Mouse (Mus musculus): ENCODE measurements around the gene BC100530. TPM values are rescaled to one million over a fixed set of nuclear protein-coding genes. Genes with fewer than 3 reads are reported as not detected.
"Not testable (repeated sequence)": the region's sequence is repeated elsewhere in the genome, so short reads cannot be mapped to it uniquely, and the experiment has no call there.

The BC100530 gene
- polyA plus RNA-seq (2015; fragmentation: Nextera tagmentation; extraction: Ambion mirVana), result 0.63 TPM in 1 of 2 replicates, not detected in the other

DNA sequence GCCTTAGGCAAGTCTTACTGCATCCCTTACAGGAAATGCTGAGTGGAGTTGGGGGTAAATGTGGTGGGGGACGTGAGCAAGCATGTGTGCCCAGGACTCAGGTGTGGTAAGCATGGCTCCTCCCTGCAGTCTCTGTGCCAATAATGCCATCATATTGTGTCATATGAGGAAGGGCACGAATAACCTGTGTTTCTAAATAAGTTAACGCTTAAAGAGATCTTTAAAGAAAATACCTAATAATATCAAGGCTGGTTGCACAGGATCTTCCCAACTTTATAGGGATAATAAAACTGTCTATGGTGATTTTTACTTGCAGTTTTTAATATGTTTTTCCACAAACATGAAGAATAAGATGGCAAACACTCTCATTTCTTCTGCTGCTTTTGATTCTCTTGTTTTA, at the start of gene BC100530:
Gene BC100530 (minus strand): TSS at position 101 of the 400 bp plus-strand sequence.
- H3K4me3 ChIP-seq; H3K9me3 ChIP-seq (replicated peaks); H3K4me2 ChIP-seq; H3K27me3 ChIP-seq; H3K9ac ChIP-seq; H3K4me1 ChIP-seq; H3K36me3 ChIP-seq (ENCODE audit: poor library complexity, severe bottlenecking); H3K27ac ChIP-seq; ATAC-seq: not testable (repeated sequence)
- WGBS, result 92% methylated on average over 3 of the region's 3 CpGs

DNA sequence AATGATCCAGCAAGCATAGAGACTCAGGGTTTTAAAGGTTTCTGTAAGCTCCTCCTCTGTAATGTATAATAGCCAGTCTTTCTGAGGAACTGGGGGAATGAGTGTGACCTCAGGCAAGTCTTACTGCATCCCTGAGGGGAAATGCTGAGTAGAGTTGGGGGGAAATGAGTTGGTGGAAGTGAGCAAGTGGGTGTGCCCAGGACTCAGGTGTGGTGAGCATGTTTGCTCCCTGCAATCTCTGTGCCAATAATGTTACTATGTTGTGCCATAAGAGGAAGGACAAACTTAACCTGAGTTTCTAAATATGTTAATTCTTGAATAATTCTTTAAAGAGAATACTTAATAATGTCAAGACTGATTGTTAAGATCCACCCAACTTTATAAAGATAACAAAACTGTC, 40.8 kb upstream of the BC100530 start, which contains the start of gene Stfa2:
Gene Stfa2 (minus strand): TSS at position 101 of the 400 bp plus-strand sequence.
- no peaks in the 10 kb centered on the region for H3K36me3 ChIP-seq (ENCODE audit: poor library complexity, severe bottlenecking)
- H3K9ac ChIP-seq, result no peak within 1 kb of the TSS
- no peaks in the 10 kb centered on the region for H3K27me3 ChIP-seq
- no peaks in the 10 kb centered on the region for H3K4me1 ChIP-seq
- no peak within 1 kb of the TSS for H3K4me2 ChIP-seq
- no peak for ATAC-seq
- H3K27ac ChIP-seq, result no peak within 1 kb of the TSS
- H3K9me3 ChIP-seq (replicated peaks), result no peaks in the 10 kb centered on the region
- H3K4me3 ChIP-seq, result no peak within 1 kb of the TSS

- no peaks in the 10 kb centered on the region for H3K4me1 ChIP-seq
- H3K4me3 ChIP-seq, result no peak overlapping the region
- 28% methylated on average over 4 of the region's 4 CpGs for WGBS
- no peaks in the 10 kb centered on the region for H3K27me3 ChIP-seq
- no peak overlapping the region for H3K4me2 ChIP-seq
- H3K27ac ChIP-seq, result no peak overlapping the region
- H3K9ac ChIP-seq, result no peak overlapping the region
- H3K9me3 ChIP-seq (replicated peaks), result no peaks in the 10 kb centered on the region
- H3K36me3 ChIP-seq (ENCODE audit: poor library complexity, severe bottlenecking), result no peaks in the 10 kb centered on the region
- no peak for ATAC-seq
Observed at GRCm38 (mm10) chr16:36389060-36389459, 21.5 kb upstream of the BC100530 start.

DNA sequence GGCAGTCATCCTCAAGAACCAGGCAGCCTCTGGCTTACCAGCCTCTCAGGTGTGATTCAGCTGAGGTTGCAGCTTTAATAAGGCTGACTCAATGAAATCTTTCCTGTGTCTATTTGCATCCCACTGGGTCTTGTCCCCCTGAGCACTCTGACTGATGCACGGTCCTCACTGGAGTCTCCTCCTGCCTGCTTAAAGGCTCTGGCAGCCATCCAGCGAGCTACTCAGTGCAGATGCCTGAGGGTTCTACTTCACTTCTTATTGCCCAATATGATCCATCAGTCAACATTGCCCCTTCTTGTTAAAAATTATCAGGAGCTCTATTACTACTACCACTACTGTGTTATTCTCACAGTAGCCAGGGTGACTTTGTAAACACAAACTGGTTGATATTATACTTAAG, 30.4 kb downstream of the BC100530 start:
- no peaks in the 10 kb centered on the region for H3K4me1 ChIP-seq
- no peaks in the 10 kb centered on the region for H3K36me3 ChIP-seq (ENCODE audit: poor library complexity, severe bottlenecking)
- H3K4me2 ChIP-seq, result no peak overlapping the region
- no peak for ATAC-seq
- H3K4me3 ChIP-seq, result no peak overlapping the region
- H3K9ac ChIP-seq, result no peak overlapping the region
- 67% methylated on average over 2 of the region's 2 CpGs for WGBS
- no peak overlapping the region for H3K27ac ChIP-seq
- H3K27me3 ChIP-seq, result no peaks in the 10 kb centered on the region
- no peaks in the 10 kb centered on the region for H3K9me3 ChIP-seq (replicated peaks)

GRCm38 (mm10) chr16:36334232-36334631, 33.3 kb downstream of the BC100530 start, which contains the start of gene BC117090:
Gene BC117090, minus strand, starts transcription at chr16:36334332.
- H3K4me2 ChIP-seq, result no peak within 1 kb of the TSS
- no peak for ATAC-seq
- no peak within 1 kb of the TSS for H3K27ac ChIP-seq
- no peak within 1 kb of the TSS for H3K4me3 ChIP-seq
- H3K36me3 ChIP-seq (ENCODE audit: poor library complexity, severe bottlenecking), result no peaks in the 10 kb centered on the region
- no peak within 1 kb of the TSS for H3K9ac ChIP-seq
- 85% methylated on average over 3 of the region's 3 CpGs for WGBS
- H3K9me3 ChIP-seq (replicated peaks), result no peaks in the 10 kb centered on the region
- no peaks in the 10 kb centered on the region for H3K27me3 ChIP-seq
- no peaks in the 10 kb centered on the region for H3K4me1 ChIP-seq

DNA sequence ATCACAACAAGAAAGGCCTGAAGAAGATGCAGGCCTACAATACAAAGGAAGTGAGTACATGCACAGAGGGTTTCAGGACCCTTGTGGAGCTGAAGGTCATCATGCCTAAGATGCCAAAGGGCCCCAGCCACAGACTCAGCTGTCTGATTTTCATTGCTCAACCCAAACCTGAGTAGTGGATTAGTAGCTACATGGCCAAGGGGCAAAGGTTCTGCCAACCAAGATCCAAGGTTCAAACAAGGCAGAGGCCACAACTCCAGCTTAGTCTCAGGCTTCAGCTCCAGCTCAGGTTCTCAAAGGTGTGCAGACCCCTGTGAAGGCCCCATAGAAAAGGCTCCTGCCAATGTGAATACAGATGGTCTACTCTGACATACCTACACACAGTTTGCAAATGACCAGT, 48.3 kb downstream of the BC100530 start:
- no peak overlapping the region for H3K4me2 ChIP-seq
- ATAC-seq, result no peak
- no peak overlapping the region for H3K4me3 ChIP-seq
- no peak overlapping the region for H3K9ac ChIP-seq
- H3K36me3 ChIP-seq (ENCODE audit: poor library complexity, severe bottlenecking), result no peaks in the 10 kb centered on the region
- no peaks in the 10 kb centered on the region for H3K9me3 ChIP-seq (replicated peaks)
- H3K27ac ChIP-seq, result no peak overlapping the region
- H3K27me3 ChIP-seq, result no peaks in the 10 kb centered on the region
- H3K4me1 ChIP-seq, result no peaks in the 10 kb centered on the region

DNA sequence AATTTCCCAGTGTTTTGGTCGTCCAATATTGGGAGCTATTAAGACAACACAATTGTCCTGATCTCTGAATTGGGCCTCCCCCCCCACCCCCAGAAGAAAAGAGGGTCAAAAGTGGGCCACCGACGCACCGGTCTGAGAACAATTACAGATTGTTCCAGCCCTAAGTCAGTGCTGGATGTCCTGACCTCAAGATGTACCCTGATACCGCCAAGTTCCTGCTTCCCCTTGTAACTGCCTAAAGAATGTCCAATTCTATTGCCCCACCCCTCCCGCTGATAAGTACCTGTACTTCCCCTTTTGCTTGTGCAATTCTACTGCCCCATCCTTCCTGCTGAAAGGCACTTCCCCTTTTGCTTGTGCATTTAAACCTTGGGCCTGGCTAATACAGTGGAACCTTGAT, 51.4 kb downstream of the BC100530 start:
- not testable (repeated sequence) for H3K27ac ChIP-seq; H3K4me3 ChIP-seq; H3K9ac ChIP-seq; H3K27me3 ChIP-seq; H3K4me2 ChIP-seq; H3K9me3 ChIP-seq (replicated peaks); ATAC-seq; H3K4me1 ChIP-seq; H3K36me3 ChIP-seq (ENCODE audit: poor library complexity, severe bottlenecking)
- 85% methylated on average over 6 of the region's 6 CpGs for WGBS

Other genes starting within 250 kb of the BC100530 start
- gene Csta1, start 236.5 kb downstream of the BC100530 start, polyA plus RNA-seq (2015; fragmentation: Nextera tagmentation; extraction: Ambion mirVana), result not detected in 2 replicates
- gene Stfa2l1, start 210.9 kb downstream of the BC100530 start, polyA plus RNA-seq (2015; fragmentation: Nextera tagmentation; extraction: Ambion mirVana), result not detected in 2 replicates
- gene Gm5483, start 183.5 kb downstream of the BC100530 start, polyA plus RNA-seq (2015; fragmentation: Nextera tagmentation; extraction: Ambion mirVana), result 0.32 and 0.53 TPM in 2 replicates
- not detected in 2 replicates for gene Gm5416, start 157.3 kb downstream of the BC100530 start, polyA plus RNA-seq (2015; fragmentation: Nextera tagmentation; extraction: Ambion mirVana)
- gene 2010005H15Rik, start 146.3 kb downstream of the BC100530 start, polyA plus RNA-seq (2015; fragmentation: Nextera tagmentation; extraction: Ambion mirVana), result not detected in 2 replicates
- gene Stfa1, start 90.8 kb downstream of the BC100530 start, polyA plus RNA-seq (2015; fragmentation: Nextera tagmentation; extraction: Ambion mirVana), result 0.39 and 0.62 TPM in 2 replicates
- not detected in 2 replicates for gene BC117090, start 33.4 kb downstream of the BC100530 start, polyA plus RNA-seq (2015; fragmentation: Nextera tagmentation; extraction: Ambion mirVana)
- not detected in 2 replicates for gene Stfa2, start 40.7 kb upstream of the BC100530 start, polyA plus RNA-seq (2015; fragmentation: Nextera tagmentation; extraction: Ambion mirVana)
- not detected in 2 replicates for gene Stfa3, start 87.6 kb upstream of the BC100530 start, polyA plus RNA-seq (2015; fragmentation: Nextera tagmentation; extraction: Ambion mirVana)
- not detected in 2 replicates for gene Casr, start 194.4 kb upstream of the BC100530 start, polyA plus RNA-seq (2015; fragmentation: Nextera tagmentation; extraction: Ambion mirVana)